Mouse (Mus musculus): ENCODE data around the gene Olfr550. TPM values are rescaled to one million over a fixed set of nuclear protein-coding genes. Genes with fewer than 3 reads are reported as not detected.

Olfr550 gene
- total RNA-seq, 2 experiments from 2014 or later: 0.24 to 0.51 TPM

Other genes with a start within 250 kb of the Olfr550 start
- 10 to 100 TPM; 14.5 TPM for gene Rrm1, start 129.7 kb upstream of the Olfr550 start, total RNA-seq (2021)
- gene Olfr543, start 89.8 kb upstream of the Olfr550 start, total RNA-seq (2021): not detected
- gene Olfr544, start 83.1 kb upstream of the Olfr550 start, total RNA-seq (2021): not detected
- not detected for gene Olfr545, start 71.9 kb upstream of the Olfr550 start, total RNA-seq (2021)
- not detected for gene Olfr547, start 36.7 kb upstream of the Olfr550 start, total RNA-seq (2021)
- not detected for gene Olfr548-ps1, start 30.5 kb upstream of the Olfr550 start, total RNA-seq (2021)
- gene Olfr549, start 21.6 kb upstream of the Olfr550 start, total RNA-seq (2021): not detected
- gene Trim21, start 6.0 kb upstream of the Olfr550 start, total RNA-seq (2021): 1 to 10 TPM; 1.8 to 2.9 TPM
- not detected for gene Olfr551, start 20.4 kb downstream of the Olfr550 start, total RNA-seq (2021)
- not detected for gene Olfr552, start 26.3 kb downstream of the Olfr550 start, total RNA-seq (2021)
- not detected for gene Olfr553, start 46.8 kb downstream of the Olfr550 start, total RNA-seq (2021)
- gene Olfr554, start 67.0 kb downstream of the Olfr550 start, total RNA-seq (2021): not detected
- not detected for gene Olfr555, start 87.4 kb downstream of the Olfr550 start, total RNA-seq (2021)
- not detected for gene Olfr556, start 93.5 kb downstream of the Olfr550 start, total RNA-seq (2021)
- gene Trim68, start 115.9 kb downstream of the Olfr550 start, total RNA-seq (2021): 1 to 10 TPM; 4.9 to 5.4 TPM
- not detected for gene Olfr557, start 124.5 kb downstream of the Olfr550 start, total RNA-seq (2021)
- gene Olfr558, start 130.8 kb downstream of the Olfr550 start, total RNA-seq (2021): under 1 TPM; 0.15 to 0.32 TPM
- not detected for gene Olfr33, start 147.6 kb downstream of the Olfr550 start, total RNA-seq (2021)
- gene Olfr559, start 156.0 kb downstream of the Olfr550 start, total RNA-seq (2021): not detected
- gene Olfr560, start 187.9 kb downstream of the Olfr550 start, total RNA-seq (2021): not detected
- under 1 TPM; 0.51 to 0.55 TPM for gene Olfr78, start 188.0 kb downstream of the Olfr550 start, total RNA-seq (2021)
- gene Olfr561, start 199.8 kb downstream of the Olfr550 start, total RNA-seq (2021): not detected
- gene Olfr564, start 232.0 kb downstream of the Olfr550 start, total RNA-seq (2021): not detected